Comparison of ENCODE assay signal across 10 mouse cellular contexts in the genomic region with DNA sequence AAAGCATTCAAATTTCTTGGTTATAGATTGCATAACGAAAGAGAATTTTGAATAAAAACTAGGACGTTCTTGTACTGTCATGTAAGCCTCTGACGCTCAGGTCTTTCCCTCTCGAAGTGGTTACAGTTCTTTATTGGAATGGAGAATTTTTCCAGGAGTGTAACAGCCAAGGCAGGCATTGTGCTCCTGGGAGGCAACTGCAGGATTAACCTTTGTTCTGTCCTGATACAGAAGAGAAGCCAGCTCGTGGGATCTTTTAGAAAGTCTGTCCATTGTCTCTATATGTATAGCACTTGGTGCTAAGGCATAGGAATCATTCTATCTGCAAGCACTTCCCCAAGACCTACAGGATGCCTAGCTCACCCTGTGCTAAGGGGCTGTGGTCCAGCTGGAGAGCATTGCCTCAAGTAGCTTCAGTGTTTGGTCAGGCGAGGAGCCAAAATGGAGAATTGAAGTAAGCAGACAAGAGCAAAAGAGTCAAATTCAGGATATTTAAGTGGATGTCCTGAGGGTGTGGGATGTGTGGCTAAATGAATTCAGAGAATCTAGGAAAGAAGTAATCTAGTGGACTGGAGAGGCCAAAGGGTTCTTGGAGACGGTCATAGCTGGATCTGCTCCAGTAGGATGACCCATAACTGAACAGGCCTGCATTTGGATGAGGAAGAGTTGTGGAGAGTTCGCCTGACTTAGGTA.
DNase-seq lines count a peak whose midpoint lies in the region; ATAC-seq and TF ChIP-seq lines count a peak whose summit lies in the region.
"Had no signal": no experiment of that assay in that cellular context is flagged by ENCODE, and none has a peak within 500 bp of the region (broad histone marks: within the 10 kb centered on the region; RNA-seq: fewer than 3 reads in every experiment).

No protein-coding gene starts in this region.

- H3K9me3 ChIP-seq in heart, embryonic 10.5 days, result no peaks in the 10 kb centered on the region
- H3K9me3 ChIP-seq in kidney, postnatal 0 days (replicated peaks; ENCODE audit: low read length), result no peaks in the 10 kb centered on the region
- H3K9me3 ChIP-seq in midbrain, embryonic 14.5 days (ENCODE audit: control insufficient read depth, low read length), result no peaks in the 10 kb centered on the region

- no peaks in the 10 kb centered on the region for H3K27me3 ChIP-seq in heart, embryonic 10.5 days (ENCODE audit: insufficient read depth, poor library complexity, severe bottlenecking)
- no peaks in the 10 kb centered on the region for H3K27me3 ChIP-seq in kidney, postnatal 0 days (ENCODE audit: insufficient read depth, low read length)
- no peaks in the 10 kb centered on the region for H3K27me3 ChIP-seq in midbrain, embryonic 14.5 days (ENCODE audit: control insufficient read depth, insufficient read depth, low read length)

- H3K36me3 ChIP-seq in heart, embryonic 10.5 days, result no peaks in the 10 kb centered on the region
- H3K36me3 ChIP-seq in kidney, postnatal 0 days (ENCODE audit: insufficient read depth, low read length), result no peaks in the 10 kb centered on the region
- H3K36me3 ChIP-seq in midbrain, embryonic 14.5 days (ENCODE audit: control insufficient read depth, insufficient read depth, low read length), result no peaks in the 10 kb centered on the region

- TF ChIP-seq CTCF in kidney, postnatal 0 days (IDR thresholded peaks at IDR 0.05; ENCODE audit: low read depth), result no peak

- H3K4me3 ChIP-seq in heart, embryonic 10.5 days, result no peak overlapping the region
- no peak overlapping the region for H3K4me3 ChIP-seq in kidney, postnatal 0 days (replicated peaks; ENCODE audit: low read depth, low read length)
- H3K4me3 ChIP-seq in midbrain, embryonic 14.5 days (replicated peaks; ENCODE audit: low read depth, low read length), result no peak overlapping the region

- no peak for ATAC-seq in kidney, postnatal 0 days (replicated peaks; ENCODE audit: low FRiP score, low read depth)
- no peak for ATAC-seq in midbrain, embryonic 14.5 days (ENCODE audit: low FRiP score, low TSS enrichment)
- ATAC-seq: hindbrain, postnatal 0 days; liver, postnatal 0 days; midbrain, embryonic 16.5 days had no signal

- H3K27ac ChIP-seq in heart, embryonic 10.5 days, result no peak overlapping the region
- H3K27ac ChIP-seq in kidney, postnatal 0 days, result no peak overlapping the region
- H3K27ac ChIP-seq in midbrain, embryonic 14.5 days (replicated peaks; ENCODE audit: low read depth, low read length), result no peak overlapping the region
- H3K27ac ChIP-seq: hindbrain, postnatal 0 days had no signal

- H3K9ac ChIP-seq in kidney, postnatal 0 days (ENCODE audit: low read depth, low read length), result no peak overlapping the region
- H3K9ac ChIP-seq in midbrain, embryonic 14.5 days (replicated peaks; ENCODE audit: low read length), result no peak overlapping the region
- H3K9ac ChIP-seq: liver, postnatal 0 days had no signal

- DNase-seq in heart, postnatal 14 days, result peak; percentile 21 to 24
- DNase-seq in heart, embryonic 10.5 days (ENCODE audit: low spot score), result no peak
- peak; percentile 14 for DNase-seq in urinary bladder, postnatal 25 days (ENCODE audit: low spot score)
- DNase-seq in urinary bladder, adult 2 months (ENCODE audit: low spot score), result no peak
- peak; percentile 29 for DNase-seq in kidney, postnatal 0 days (ENCODE audit: low spot score)
- DNase-seq in ovary, postnatal 14 days (ENCODE audit: low spot score), result no peak
- DNase-seq in midbrain, embryonic 14.5 days, result no peak
- DNase-seq: liver, postnatal 0 days had no signal

- intact Hi-C loops in heart, postnatal 14 days (cut with DNase I), result no loop called here

- WGBS in heart, embryonic 10.5 days, result 83% methylated on average over 8 of the region's 8 CpGs
- WGBS in kidney, postnatal 0 days, result 85% methylated on average over 8 of the region's 8 CpGs
- 78% methylated on average over 8 of the region's 8 CpGs for WGBS in midbrain, embryonic 14.5 days

- H3K4me1 ChIP-seq in heart, embryonic 10.5 days, result peaks cover 54% of the 10 kb centered on the region
- H3K4me1 ChIP-seq in kidney, postnatal 0 days (replicated peaks; ENCODE audit: insufficient read depth, low read length), result peaks cover 14% of the 10 kb centered on the region; the same call in 1 of the 2 replicates
- peaks cover 20% of the 10 kb centered on the region for H3K4me1 ChIP-seq in midbrain, embryonic 14.5 days (ENCODE audit: control insufficient read depth, insufficient read depth, low read length)

- H3K4me2 ChIP-seq in kidney, postnatal 0 days (ENCODE audit: low read length), result no peak overlapping the region
- no peak overlapping the region for H3K4me2 ChIP-seq in midbrain, embryonic 14.5 days (ENCODE audit: low read length)

Comparison
In these comparisons a context has a peak if more than half of its experiments do, and no peak if none do; other contexts are left out.
1. DNase-seq: peak in heart, postnatal 14 days (2 of 2), urinary bladder, postnatal 25 days (single experiment) and kidney, postnatal 0 days (single experiment); none in heart, embryonic 10.5 days (single experiment), urinary bladder, adult 2 months (single experiment), ovary, postnatal 14 days (single experiment) and midbrain, embryonic 14.5 days (single experiment).